Mouse (Mus musculus): ENCODE results near the gene Hsd17b11. TPM values are rescaled to one million over a fixed set of nuclear protein-coding genes. Genes with fewer than 3 reads are reported as not detected.
"Not testable (repeated sequence)": the region's sequence is repeated elsewhere in the genome, so short reads cannot be mapped to it uniquely, and the experiment has no call there.

Hsd17b11 gene
- polyA plus RNA-seq, 1 experiment: 36.0 TPM

GRCm38 (mm10) chr5:104035824-104036223 is 14.1 kb upstream of the Hsd17b11 start:
- DNase-seq (ENCODE audit: low read depth): no peak

- DNase-seq (ENCODE audit: low read depth): no peak
These were observed 13.3 kb upstream of the Hsd17b11 start for GRCm38 (mm10) chr5:104035066-104035465.

GRCm38 (mm10) chr5:104032434-104033097 is 10.8 kb upstream of the Hsd17b11 start:
- DNase-seq (ENCODE audit: low read depth): no peak

GRCm38 (mm10) chr5:104025245-104025854 is 3.6 kb upstream of the Hsd17b11 start:
- DNase-seq (ENCODE audit: low read depth): no peak

- DNase-seq (ENCODE audit: low read depth): no peak
These were observed 3.0 kb upstream of the Hsd17b11 start for GRCm38 (mm10) chr5:104024762-104025161.

GRCm38 (mm10) chr5:104024193-104024592 is 2.5 kb upstream of the Hsd17b11 start:
- not testable (repeated sequence) for DNase-seq (ENCODE audit: low read depth)

- no peak for DNase-seq (ENCODE audit: low read depth)
These were observed 1.7 kb upstream of the Hsd17b11 start for GRCm38 (mm10) chr5:104023289-104024020.

- no peak for DNase-seq (ENCODE audit: low read depth)
These were observed 839 bp upstream of the Hsd17b11 start for GRCm38 (mm10) chr5:104022558-104022957.

- no peak for DNase-seq (ENCODE audit: low read depth)
These were observed 10.3 kb downstream of the Hsd17b11 start for GRCm38 (mm10) chr5:104011419-104011818.

- no peak for DNase-seq (ENCODE audit: low read depth)
These were observed 11.5 kb downstream of the Hsd17b11 start for GRCm38 (mm10) chr5:104010261-104010660.

- DNase-seq (ENCODE audit: low read depth): no peak
These were observed 12.3 kb downstream of the Hsd17b11 start for GRCm38 (mm10) chr5:104009421-104009820.

GRCm38 (mm10) chr5:104007801-104008200 is 13.9 kb downstream of the Hsd17b11 start:
- DNase-seq (ENCODE audit: low read depth): no peak

- no peak for DNase-seq (ENCODE audit: low read depth)
These were observed 14.9 kb downstream of the Hsd17b11 start for GRCm38 (mm10) chr5:104006811-104007210.

- no peak for DNase-seq (ENCODE audit: low read depth)
These were observed 17.8 kb downstream of the Hsd17b11 start for GRCm38 (mm10) chr5:104003955-104004354.

GRCm38 (mm10) chr5:104003256-104003931 is 18.3 kb downstream of the Hsd17b11 start:
- DNase-seq (ENCODE audit: low read depth): no peak

- DNase-seq (ENCODE audit: low read depth): no peak
These were observed 19.0 kb downstream of the Hsd17b11 start for GRCm38 (mm10) chr5:104002549-104003255.

- no peak for DNase-seq (ENCODE audit: low read depth)
These were observed 22.0 kb downstream of the Hsd17b11 start for GRCm38 (mm10) chr5:103999738-104000137.

- DNase-seq (ENCODE audit: low read depth): no peak
These were observed 23.0 kb downstream of the Hsd17b11 start for GRCm38 (mm10) chr5:103998739-103999138.

GRCm38 (mm10) chr5:103995181-103995580 is 26.5 kb downstream of the Hsd17b11 start:
- DNase-seq (ENCODE audit: low read depth): no peak

- DNase-seq (ENCODE audit: low read depth): no peak
These were observed 27.1 kb downstream of the Hsd17b11 start for GRCm38 (mm10) chr5:103994669-103995068.

GRCm38 (mm10) chr5:103993601-103994000 is 28.1 kb downstream of the Hsd17b11 start:
- DNase-seq (ENCODE audit: low read depth): no peak

- no peak for DNase-seq (ENCODE audit: low read depth)
These were observed 28.9 kb downstream of the Hsd17b11 start for GRCm38 (mm10) chr5:103992831-103993230.

Data from gonadal fat pad, adult 2 months (tissue).